Comparison of ENCODE assay signal across 8 mouse cellular contexts in the genomic region with DNA sequence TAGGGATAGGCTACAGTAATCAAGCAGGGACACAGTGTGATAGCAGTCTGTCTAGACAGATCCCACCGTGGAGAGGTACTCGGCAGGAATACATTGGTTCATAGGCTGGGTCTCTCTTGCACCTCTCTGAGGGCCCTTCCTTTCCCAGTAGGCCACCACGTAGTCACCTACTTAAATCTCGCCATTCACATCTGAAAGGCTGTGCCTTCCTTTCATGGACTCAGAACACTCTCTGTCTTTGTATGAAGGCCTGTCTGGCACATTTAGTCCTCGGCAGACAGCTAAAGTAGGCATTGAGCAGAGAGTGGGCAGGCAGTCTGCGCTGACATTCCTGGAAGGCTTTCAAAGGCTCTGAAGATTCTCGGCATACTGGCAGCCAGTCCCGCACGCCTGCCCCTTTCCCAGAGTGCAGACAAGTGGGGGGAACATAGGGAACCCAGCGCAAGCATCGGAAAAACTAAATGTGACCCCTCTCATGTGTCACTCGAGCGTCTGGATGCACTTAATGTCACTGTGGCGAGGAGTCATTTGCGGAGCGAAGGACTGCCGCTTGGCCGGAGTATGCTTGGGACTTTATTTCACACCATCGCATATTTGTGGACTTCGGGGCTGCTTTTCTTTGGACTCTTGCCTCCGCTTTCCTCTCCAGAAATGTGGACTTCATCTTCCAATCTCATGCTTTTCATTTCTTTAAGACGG.
DNase-seq lines count a peak whose midpoint lies in the region; ATAC-seq lines count a peak whose summit lies in the region.

No protein-coding gene starts in this region.

- H3K27ac ChIP-seq in forebrain, embryonic 11.5 days (ENCODE audit: low read depth, low read length), result no peak overlapping the region
- no peak overlapping the region; the same call in 1 of the 2 replicates for H3K27ac ChIP-seq in forebrain, embryonic 10.5 days
- peak overlapping the region; percentile 88 for H3K27ac ChIP-seq in embryonic facial prominence, embryonic 15.5 days (replicated peaks)
- H3K27ac ChIP-seq in heart, embryonic 16.5 days (ENCODE audit: low read length), result peak overlapping the region; percentile 97

- no peaks in the 10 kb centered on the region for H3K27me3 ChIP-seq in forebrain, embryonic 11.5 days (ENCODE audit: control insufficient read depth, insufficient read depth, low read length)
- no peaks in the 10 kb centered on the region for H3K27me3 ChIP-seq in forebrain, embryonic 10.5 days (ENCODE audit: poor library complexity, severe bottlenecking)
- no peaks in the 10 kb centered on the region for H3K27me3 ChIP-seq in embryonic facial prominence, embryonic 15.5 days
- H3K27me3 ChIP-seq in heart, embryonic 16.5 days (ENCODE audit: control insufficient read depth, insufficient read depth, low read length), result no peaks in the 10 kb centered on the region

- H3K36me3 ChIP-seq in forebrain, embryonic 11.5 days (ENCODE audit: control insufficient read depth, insufficient read depth, low read length), result peaks cover 4% of the 10 kb centered on the region; the same call in 1 of the 2 replicates
- H3K36me3 ChIP-seq in forebrain, embryonic 10.5 days (replicated peaks), result peaks cover 82% of the 10 kb centered on the region
- peaks cover 6% of the 10 kb centered on the region for H3K36me3 ChIP-seq in embryonic facial prominence, embryonic 15.5 days
- peaks cover 9% of the 10 kb centered on the region for H3K36me3 ChIP-seq in heart, embryonic 16.5 days (ENCODE audit: control insufficient read depth, insufficient read depth)

- no peak overlapping the region for H3K4me3 ChIP-seq in forebrain, embryonic 11.5 days (ENCODE audit: low read depth, low read length)
- H3K4me3 ChIP-seq in forebrain, embryonic 10.5 days, result no peak overlapping the region
- no peak overlapping the region for H3K4me3 ChIP-seq in embryonic facial prominence, embryonic 15.5 days (replicated peaks)
- H3K4me3 ChIP-seq in heart, embryonic 16.5 days (ENCODE audit: low read length), result 0 out of 2 replicates have a peak overlapping the region, but pooled peaks have one; percentile 2

- no peak overlapping the region for H3K4me2 ChIP-seq in forebrain, embryonic 11.5 days (ENCODE audit: low read depth, low read length, severe bottlenecking)
- H3K4me2 ChIP-seq in embryonic facial prominence, embryonic 15.5 days (replicated peaks), result peak overlapping the region; percentile 31
- H3K4me2 ChIP-seq in heart, embryonic 16.5 days (ENCODE audit: low read depth, low read length), result peak overlapping the region; percentile 52

- H3K4me1 ChIP-seq in forebrain, embryonic 11.5 days (replicated peaks; ENCODE audit: control insufficient read depth, insufficient read depth, low read length), result no peaks in the 10 kb centered on the region; the same call in 1 of the 2 replicates
- peaks cover 29% of the 10 kb centered on the region for H3K4me1 ChIP-seq in forebrain, embryonic 10.5 days
- peaks cover 39% of the 10 kb centered on the region for H3K4me1 ChIP-seq in embryonic facial prominence, embryonic 15.5 days
- H3K4me1 ChIP-seq in heart, embryonic 16.5 days (ENCODE audit: control insufficient read depth, insufficient read depth, low read length), result peaks cover 80% of the 10 kb centered on the region

- peak; percentile 53; the same call in 1 of the 2 replicates for ATAC-seq in forebrain, embryonic 11.5 days (replicated peaks; ENCODE audit: low FRiP score)
- peak; percentile 69 for ATAC-seq in embryonic facial prominence, embryonic 15.5 days (ENCODE audit: insufficient number of reproducible peaks, low FRiP score, low TSS enrichment, low read depth)
- ATAC-seq in heart, embryonic 16.5 days (replicated peaks; ENCODE audit: extremely low read depth, insufficient read depth, low FRiP score), result peak; percentile 56
- ATAC-seq in megakaryocyte, adult 5-6 weeks (ENCODE audit: poor library complexity, severe bottlenecking), result no peak

- WGBS in forebrain, embryonic 11.5 days, result 77% methylated on average over 22 of the region's 22 CpGs
- 77% methylated on average over 22 of the region's 22 CpGs for WGBS in forebrain, embryonic 10.5 days
- 30% methylated on average over 22 of the region's 22 CpGs for WGBS in embryonic facial prominence, embryonic 15.5 days
- 29% methylated on average over 22 of the region's 22 CpGs for WGBS in heart, embryonic 16.5 days

- no peak overlapping the region for H3K9ac ChIP-seq in forebrain, embryonic 11.5 days (ENCODE audit: low read length)
- H3K9ac ChIP-seq in embryonic facial prominence, embryonic 15.5 days, result no peak overlapping the region
- peak overlapping the region; percentile 61 for H3K9ac ChIP-seq in heart, embryonic 16.5 days (ENCODE audit: low read length)

- peak; percentile 50 for DNase-seq in forebrain, embryonic 11.5 days (ENCODE audit: low spot score)
- no peak for DNase-seq in forebrain, embryonic 10.5 days (ENCODE audit: extremely low spot score, low spot score)
- DNase-seq in layer of hippocampus, adult 11-12 months (ENCODE audit: low spot score), result peak; percentile 61
- DNase-seq in lung, postnatal 14 days, result peak; percentile 54
- DNase-seq in thymus, postnatal 14 days, result no peak

- H3K9me3 ChIP-seq in forebrain, embryonic 11.5 days (ENCODE audit: control insufficient read depth, low read length), result no peaks in the 10 kb centered on the region
- H3K9me3 ChIP-seq in forebrain, embryonic 10.5 days, result no peaks in the 10 kb centered on the region
- H3K9me3 ChIP-seq in embryonic facial prominence, embryonic 15.5 days (replicated peaks), result no peaks in the 10 kb centered on the region
- H3K9me3 ChIP-seq in heart, embryonic 16.5 days (replicated peaks; ENCODE audit: control insufficient read depth, low read length), result no peaks in the 10 kb centered on the region

Comparison
In these comparisons a context has a peak if more than half of its experiments do, and no peak if none do; other contexts are left out.
1. DNase-seq: peak in forebrain, embryonic 11.5 days (single experiment), layer of hippocampus, adult 11-12 months (single experiment) and lung, postnatal 14 days (single experiment); none in forebrain, embryonic 10.5 days (single experiment) and thymus, postnatal 14 days (single experiment).
2. H3K27ac ChIP-seq: peak in embryonic facial prominence, embryonic 15.5 days (single experiment) and heart, embryonic 16.5 days (single experiment); none in forebrain, embryonic 11.5 days (single experiment) and forebrain, embryonic 10.5 days (single experiment).